Mouse (Mus musculus) ovary, postnatal 14 days (tissue): ENCODE data around the gene Taar7a.

Experiments
- DNase-seq: peaks from one replicate; pipeline ENCODE4 v3.0.0; 2022; ENCODE audit warnings: low spot score

Taar7a gene

DNA sequence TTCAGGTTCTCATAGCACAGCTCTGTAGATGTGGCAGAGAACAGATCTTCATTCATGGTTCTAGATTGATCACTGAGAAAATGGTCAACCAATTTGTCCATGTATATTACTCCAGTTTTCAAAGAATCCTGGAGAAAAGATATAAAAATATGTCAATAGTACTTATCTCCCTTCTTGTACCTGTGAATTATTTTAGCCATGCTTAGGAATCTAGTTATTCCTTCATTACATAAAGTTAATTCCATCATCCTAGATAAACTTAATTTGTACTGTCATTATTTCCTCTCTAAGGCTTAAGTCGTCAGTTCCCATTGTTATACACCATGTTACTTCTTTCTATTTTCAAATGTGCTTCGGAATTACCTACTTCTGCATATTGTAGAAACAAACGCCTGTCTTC is at the start of gene Taar7a:
Gene Taar7a, minus strand, starts transcription at position 101 of the 400 bp plus-strand sequence.
- DNase-seq = no peak

DNA sequence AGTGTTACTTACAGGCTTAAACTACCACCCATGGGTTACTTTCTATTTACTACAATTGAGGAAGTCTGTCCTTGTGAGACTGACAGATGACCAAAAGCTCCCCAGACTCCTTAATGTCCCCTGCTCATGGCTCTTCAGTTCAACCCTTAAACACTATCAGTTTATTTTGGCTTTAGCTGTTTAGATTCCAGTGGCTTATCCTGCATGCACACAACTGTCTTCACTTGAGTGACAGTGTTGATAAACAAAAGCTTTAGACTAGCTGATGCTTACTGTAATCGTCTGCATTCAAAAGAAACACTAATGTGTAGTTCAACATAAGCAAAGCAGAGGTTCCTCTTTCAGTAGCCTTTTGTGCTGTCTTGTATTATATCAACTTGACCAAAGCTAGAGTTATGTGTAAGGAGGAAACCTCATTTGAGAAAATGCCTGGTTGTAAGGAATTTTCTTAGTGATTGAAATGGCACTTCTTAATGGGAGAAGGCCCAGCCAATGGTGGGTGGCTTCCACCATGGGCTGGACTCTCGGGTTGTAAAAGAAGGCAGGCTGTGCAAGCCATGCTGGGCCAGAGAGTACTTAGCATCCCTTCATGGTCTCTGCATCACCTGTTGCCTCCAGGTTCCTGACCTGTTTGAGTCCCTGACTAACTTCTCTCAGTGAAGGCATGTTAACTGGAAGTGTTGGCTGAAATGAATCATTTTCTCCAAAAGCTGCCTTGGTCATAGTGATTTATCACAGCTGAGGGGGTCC is 47.0 kb upstream of the Taar7a start:
- DNase-seq = no peak

DNA sequence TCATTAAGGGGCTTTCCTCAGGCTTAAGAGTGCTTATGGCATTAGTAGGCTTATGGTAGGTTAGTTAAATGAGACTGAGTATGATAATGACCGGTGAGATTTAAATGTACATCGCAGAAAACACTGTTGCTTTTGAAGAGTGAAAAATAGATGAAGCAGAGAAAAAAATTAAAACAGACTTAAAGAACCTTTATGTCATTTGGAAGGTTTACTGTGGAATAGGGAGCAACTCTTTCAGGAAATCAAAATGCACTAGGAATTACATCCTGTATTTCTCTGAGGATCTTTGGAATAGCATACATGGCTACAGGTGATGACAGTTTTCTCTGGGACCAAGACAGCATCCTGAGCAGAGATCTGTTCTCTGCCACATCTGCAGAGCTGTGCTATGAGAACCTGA is 44.0 kb upstream of the Taar7a start, which contains the start of gene Taar7e:
Gene Taar7e, plus strand, starts transcription at position 301 of the 400 bp plus-strand sequence.
- no peak for DNase-seq

DNA sequence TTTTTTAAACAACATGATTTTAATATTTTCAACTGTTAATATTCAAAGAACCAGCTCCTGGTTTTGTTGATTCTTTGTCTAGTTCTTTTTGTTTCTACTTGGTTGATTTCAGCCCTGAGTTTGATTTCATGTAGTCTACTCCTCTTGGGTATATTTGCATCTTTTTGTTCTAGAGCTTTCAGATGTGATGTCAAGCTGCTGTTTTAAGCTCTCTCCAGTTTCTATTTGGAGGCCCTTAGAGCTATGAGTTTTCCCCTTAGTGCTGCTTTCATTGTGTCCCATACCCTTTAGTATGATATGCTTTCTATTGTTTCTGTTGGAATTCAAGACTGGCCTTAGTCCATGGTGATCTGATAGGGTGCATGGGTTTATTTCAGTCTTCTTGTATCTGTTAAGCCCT is 38.1 kb upstream of the Taar7a start:
- no peak for DNase-seq

DNA sequence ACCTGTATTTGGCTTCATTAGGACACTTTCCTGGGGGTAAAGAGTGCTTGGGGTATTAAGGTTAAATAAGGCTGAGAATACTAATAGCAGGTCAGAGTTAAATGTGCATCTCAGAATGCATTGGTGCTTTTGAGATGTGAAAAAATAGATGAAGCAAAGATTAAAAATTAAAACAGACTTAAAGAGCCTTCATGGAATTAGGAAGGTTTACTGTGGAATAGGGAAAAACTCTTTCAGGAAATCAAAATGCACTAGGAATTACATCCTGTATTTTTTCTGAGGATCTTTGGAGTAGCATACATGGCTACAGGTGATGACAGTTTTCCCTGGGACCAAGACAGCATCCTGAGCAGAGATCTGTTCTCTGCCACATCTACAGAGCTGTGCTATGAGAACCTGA is 33.6 kb upstream of the Taar7a start, which contains the start of gene Taar7d:
Gene Taar7d, plus strand, starts transcription at position 301 of the 400 bp plus-strand sequence.
- DNase-seq = no peak

DNA sequence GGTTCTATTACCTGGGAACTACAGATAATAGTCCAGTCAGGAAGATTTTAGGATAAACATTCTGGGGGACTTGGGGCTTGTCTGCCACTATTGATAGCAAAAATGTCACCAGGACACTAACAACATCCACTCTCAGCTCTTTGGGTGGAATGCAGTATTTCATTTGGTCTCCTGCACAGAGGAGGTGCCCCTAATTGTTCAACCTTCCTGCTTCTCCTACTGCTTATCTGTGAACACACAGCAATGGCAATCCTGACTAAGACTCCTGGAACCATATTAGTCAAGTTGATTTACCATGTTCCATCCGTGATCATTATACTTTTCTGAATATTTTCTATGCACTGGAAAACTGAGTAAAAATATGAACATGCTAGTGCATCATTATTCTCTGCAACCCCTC is 14.9 kb upstream of the Taar7a start:
- no peak for DNase-seq

DNA sequence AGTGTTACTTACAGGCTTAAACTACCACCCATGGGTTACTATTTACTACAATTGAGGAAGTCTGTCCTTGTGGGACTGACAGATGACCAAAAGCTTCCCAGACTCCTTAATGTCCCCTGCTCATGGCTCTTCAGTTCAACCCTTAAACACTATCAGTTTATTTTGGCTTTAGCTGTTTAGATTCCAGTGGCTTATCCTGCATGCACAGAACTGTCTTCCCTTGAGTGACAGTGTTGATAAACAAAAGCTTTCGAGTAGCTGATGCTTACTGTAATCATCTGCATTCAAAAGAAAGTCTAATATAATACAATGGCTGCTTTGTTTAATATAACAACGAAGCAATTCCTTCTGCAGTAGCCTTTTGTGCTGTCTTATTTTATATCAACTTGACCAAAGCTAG is 13.8 kb upstream of the Taar7a start:
- no peak for DNase-seq

DNA sequence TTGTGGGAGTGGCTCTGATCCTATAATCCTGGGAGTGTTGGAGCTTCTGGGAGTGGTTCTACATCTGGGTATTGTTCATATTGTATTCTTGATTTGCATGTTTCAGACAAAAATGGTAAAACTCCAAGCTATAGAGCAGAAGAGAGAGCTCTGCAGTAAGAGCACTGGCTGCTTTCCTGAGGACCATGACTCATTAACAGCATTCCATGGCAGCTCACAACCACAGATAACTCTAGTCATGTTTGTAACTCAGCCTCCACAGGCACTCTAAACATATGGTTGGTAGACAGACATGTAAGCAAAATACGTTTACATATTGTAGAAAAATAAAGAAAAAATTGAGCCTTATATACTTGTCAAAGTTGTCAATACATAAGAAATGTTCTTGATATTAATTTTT is 13.2 kb upstream of the Taar7a start:
- no peak for DNase-seq

DNA sequence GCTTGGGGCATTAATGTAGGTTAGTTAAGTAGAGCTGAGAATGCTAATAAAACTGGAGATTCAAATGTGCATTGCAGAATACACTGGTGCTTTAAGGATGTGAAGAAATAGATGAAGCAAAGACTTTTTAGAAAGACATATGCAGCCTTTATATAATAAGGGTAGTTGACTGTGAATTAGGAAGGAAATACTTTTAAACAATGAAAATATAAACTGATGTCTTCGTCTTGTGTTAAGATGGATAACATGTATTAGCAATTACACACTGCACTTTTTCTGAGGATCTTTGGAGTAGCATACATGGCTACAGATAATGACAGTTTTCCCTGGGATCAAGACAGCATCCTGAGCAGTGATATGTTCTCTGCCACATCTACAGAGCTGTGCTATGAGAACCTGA is 6.4 kb upstream of the Taar7a start, which contains the start of gene Taar7b:
Gene Taar7b, plus strand, starts transcription at position 301 of the 400 bp plus-strand sequence.
- no peak for DNase-seq

DNA sequence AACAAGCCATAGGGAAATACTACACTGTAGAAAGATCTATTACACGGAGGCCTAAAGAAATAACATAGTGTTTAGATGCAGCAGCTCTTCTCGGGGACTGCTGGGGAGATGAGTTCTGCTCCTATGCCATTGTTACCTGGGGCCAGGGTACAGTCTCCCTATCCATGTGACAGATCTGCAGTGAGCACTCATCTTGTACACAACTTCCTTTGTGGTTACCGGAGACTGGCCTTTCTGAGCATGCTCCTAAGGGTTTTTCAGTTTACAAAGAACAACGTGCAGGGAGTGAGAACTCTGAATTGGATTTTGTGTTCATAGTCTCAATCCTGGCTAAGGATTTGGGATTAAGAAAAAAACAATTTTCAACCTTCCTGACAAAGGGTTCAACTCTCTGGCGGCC is 6.9 kb downstream of the Taar7a start:
- DNase-seq = no peak

DNA sequence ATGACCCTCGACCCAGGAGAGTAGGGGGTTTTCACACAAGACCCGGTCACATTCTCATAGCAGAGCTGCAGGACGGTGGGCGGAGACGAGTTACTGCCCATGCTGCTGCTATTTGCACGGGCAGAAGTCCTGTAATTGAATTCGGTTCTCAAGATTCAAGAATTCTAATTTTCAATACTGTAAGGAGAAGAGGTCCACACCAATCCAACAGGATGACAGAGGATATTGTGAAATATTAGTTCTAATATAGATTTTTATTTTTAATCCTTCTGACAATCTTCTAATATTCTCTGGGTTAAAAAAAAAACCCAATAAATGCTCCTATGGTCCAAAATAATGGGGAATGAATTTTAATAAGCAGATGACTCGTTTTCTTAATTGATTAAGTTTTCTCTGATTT is 7.7 kb downstream of the Taar7a start, which contains the start of gene Taar6:
Gene Taar6, minus strand, starts transcription at position 101 of the 400 bp plus-strand sequence.
- DNase-seq = no peak

DNA sequence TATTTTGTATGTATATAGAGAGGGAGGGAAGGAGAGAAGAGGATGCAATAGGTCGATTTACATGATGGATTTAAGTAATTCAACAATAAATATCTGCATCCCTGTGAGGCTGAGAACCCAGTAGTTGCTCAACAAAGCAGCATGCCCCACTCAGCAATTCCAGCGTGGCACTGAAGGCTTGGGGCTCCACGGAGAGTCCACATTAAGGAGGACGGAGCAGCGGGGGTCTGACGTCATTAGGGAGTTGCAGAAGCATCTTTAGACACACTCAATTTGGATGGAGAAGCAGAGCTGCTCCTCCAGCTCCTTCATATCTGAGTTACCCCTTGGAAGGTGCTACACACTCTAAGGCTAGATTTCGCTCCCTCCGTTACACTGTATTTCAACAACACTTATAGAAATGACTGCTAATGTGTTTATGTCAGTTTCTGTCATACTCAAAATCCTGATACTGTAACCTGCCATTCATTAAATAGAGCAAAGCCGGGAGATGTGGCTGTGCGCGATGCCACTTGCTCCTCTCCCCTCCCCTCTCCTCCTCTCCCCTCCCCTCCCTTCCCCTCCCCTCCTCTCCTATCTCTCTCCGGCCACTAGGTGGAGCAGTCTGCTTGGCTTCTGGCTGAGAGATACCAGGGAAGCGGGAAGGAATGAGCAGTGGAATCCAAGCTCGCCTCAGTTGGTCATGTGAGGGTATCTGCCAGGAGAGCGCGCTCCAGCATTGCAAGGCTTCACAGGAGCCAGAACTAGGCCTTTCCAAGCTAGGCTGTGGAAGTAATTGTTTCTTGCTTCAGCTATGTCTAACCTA is 14.2 kb downstream of the Taar7a start:
- peak; percentile 63 for DNase-seq

DNA sequence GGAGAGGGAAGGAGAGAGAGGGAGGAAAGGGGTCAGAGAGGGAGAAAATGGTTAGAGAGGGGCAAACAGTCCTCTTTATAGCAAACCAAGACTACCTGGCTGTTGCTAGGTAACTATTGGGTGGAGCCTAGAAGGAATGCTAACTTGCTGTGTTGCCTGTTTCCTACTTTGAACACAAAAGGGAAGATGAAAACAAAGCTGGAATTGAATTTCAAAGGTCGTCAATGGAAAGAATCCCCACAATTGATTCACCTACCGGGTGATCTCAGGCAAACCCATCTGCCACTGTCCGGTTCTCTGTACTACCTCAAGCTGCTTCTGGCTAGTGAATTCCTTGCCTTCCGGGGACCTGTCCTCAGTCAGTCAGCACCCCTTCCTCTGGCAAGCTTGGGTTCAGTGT is 15.3 kb downstream of the Taar7a start:
- DNase-seq = no peak

DNA sequence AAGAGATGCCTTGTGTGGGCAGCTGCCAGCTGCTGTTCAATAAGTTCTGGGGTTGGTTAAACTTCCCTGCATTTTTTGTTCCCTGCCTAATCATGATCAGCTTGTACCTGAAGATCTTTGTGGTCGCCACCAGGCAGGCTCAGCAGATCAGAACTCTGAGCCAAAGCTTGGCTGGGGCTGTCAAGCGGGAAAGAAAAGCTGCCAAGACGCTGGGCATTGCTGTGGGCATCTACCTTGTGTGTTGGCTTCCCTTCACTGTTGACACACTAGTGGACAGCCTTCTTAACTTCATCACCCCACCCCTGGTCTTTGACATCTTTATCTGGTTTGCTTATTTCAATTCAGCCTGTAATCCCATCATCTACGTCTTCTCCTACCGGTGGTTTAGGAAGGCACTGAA is 22.0 kb downstream of the Taar7a start:
- no peak for DNase-seq

DNA sequence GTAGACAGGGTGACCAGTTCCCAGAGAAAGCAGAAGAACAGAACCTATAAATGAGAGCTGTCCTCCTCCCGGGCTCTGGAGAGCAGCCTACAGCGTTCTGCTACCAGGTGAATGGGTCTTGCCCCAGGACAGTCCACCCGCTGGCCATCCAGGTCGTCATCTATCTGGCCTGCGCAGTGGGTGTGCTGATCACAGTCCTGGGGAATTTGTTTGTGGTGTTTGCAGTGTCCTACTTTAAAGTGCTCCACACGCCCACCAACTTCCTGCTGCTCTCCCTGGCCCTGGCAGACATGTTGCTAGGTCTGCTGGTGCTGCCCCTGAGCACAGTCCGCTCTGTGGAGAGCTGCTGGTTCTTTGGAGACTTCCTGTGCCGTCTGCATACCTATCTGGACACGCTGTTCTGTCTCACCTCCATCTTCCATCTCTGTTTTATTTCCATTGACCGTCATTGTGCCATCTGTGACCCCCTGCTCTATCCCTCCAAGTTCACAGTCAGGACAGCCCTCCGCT is 22.6 kb downstream of the Taar7a start, which contains the start of gene Taar5:
Gene Taar5, plus strand, starts transcription at position 51 of the 510 bp plus-strand sequence.
- DNase-seq = no peak

DNA sequence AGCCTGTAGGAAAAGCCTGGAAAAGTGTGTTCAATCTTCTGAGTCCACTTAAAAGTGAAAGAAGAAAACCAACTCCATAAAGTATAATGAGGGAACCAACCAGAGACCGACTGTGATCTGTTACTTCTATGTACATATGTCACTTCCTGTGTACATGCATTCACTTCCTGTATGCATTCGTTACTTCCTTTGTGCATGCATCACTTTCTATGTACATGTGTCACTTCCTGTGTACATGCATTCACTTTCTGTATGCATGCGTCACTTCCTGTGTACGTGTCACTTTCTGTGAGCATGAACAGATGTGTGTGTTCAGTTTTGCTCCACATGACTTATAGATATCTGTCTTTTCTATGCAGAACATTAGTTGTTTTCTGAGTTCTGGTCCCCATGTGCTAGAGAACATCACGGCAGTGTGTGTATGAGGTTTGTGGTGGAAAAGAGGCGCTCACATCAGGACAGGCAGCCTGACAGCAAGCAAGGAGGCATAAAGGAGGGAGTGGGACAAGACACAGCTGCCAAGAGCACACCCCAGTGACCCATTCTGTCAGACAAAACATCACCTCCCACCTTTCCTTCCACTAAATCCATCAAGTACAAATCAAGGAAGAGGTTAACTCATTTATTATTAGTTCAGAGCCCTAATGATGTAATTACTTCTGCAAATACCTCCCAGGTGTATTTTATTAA is 28.2 kb downstream of the Taar7a start:
- no peak for DNase-seq

DNA sequence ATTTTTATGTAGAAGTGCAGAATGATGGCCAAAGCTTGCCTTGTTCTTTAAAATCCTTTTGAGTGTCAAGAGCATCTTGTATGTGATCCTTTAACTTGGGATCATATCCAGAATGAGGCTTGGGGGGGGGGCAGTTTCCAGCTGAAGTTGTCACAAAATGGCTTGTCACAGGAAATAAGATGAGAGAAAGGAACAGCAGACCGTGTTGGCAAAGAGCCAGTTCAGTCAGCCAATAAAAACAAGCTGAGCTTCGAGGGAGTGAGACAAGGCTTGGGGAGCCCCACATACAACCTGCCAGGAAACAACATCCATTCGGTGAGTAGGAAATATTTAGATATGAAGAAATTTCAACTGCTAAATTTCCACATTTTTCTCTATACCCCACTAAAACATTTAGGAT is 29.8 kb downstream of the Taar7a start:
- no peak for DNase-seq

DNA sequence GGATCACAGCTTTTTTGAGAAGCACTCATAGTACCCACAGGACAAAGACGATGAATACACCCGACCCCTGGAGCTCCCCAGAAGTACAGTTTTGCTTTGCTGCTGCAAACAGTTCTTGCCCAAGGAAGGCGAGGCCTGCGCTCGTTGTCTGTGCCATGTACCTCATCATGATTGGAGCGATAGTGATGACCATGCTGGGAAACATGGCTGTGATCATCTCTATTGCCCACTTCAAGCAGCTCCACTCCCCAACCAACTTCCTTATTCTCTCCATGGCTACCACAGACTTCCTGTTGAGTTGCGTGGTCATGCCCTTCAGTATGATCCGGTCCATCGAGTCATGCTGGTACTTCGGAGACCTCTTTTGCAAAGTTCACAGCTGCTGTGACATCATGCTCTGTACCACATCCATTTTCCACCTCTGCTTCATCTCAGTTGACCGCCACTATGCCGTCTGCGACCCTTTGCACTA is 32.8 kb downstream of the Taar7a start, which contains the start of gene Taar4:
Gene Taar4, plus strand, starts transcription at position 51 of the 472 bp plus-strand sequence.
- DNase-seq = no peak

DNA sequence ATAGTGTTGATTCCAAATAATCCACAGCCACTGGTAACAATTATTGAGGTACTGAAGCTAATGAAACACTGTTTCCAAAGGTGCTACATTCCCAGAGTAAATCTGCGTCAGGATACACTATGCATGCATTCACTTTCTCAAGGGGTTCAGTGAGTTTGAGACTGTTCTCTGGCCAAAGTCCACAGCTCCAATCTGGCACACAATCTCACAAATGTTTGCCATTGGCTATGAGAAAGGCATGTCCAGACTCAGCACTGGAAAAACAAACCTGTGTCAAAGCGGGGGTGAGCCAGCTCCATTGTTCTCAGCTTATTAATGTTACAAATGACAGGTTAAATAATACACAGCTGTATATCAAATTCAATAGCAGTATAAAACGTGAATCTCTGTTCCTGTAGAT is 34.2 kb downstream of the Taar7a start:
- DNase-seq = no peak

DNA sequence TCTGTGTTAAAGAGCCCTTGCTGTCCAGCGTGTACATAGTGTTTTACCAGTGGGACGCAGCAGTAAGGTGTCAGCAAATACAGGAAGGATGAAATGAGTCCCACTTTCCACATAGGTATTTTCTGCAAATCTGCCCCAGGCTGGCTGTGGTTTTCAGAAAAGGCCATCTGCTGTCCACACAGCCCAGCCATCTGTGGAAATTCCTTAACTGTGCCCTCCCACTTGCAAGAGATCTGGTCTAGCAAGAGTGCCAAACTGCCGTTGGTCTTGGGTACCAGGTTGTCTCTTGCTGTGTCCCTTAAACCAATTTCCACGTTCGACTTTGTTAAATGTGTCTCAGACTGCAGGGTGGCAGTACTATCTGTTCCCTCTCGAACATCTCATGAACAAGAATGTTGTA is 41.6 kb downstream of the Taar7a start:
- no peak for DNase-seq

DNA sequence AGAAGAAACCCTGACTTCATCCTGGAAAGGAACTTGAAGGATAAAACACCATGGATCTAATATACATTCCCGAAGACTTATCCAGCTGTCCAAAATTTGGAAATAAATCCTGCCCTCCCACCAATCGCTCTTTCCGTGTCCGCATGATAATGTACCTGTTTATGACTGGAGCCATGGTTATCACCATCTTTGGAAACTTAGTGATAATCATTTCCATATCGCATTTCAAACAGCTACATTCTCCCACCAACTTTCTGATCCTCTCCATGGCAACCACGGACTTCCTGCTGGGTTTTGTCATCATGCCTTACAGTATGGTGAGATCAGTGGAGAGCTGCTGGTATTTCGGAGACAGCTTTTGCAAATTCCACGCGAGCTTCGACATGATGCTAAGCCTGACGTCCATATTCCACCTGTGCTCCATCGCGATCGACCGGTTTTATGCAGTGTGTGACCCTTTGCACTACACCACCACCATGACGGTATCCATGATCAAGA is 43.7 kb downstream of the Taar7a start, which contains the start of gene Taar3:
Gene Taar3, plus strand, starts transcription at position 51 of the 498 bp plus-strand sequence.
- DNase-seq = no peak

DNA sequence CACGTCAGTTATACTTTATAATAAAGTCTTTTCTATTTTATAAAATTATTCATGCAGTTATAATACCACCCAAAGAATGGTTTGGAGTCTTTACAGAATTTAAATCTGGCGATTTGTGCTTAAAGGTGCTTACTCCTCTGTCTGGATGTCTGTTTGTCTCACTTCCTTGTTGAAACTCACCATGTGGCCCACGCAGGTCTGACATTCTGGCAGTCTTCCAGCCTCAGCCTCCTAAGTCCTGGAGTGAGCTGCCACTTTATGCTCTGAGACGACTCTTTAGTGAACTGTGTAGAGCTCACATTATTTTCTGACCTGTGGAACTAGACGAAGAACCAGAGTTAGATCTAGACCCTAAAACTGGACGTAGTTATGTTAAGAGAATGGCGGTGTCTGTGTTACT is 45.3 kb downstream of the Taar7a start:
- no peak for DNase-seq
